Mouse (Mus musculus) heart, embryonic 14.5 days (tissue): Measurements from ENCODE around the gene Gm49486. TPM values are rescaled to one million over a fixed set of nuclear protein-coding genes. Genes with fewer than 3 reads are reported as not detected.

Source experiments
- ATAC-seq: fragments of 200-750 bp; cut with Nextera tagmentation; 2 replicates; pipeline ENCODE4 v1.8.0; 2017; ENCODE audit warnings: low read depth, moderate TSS enrichment; ENCODE audit not compliant: insufficient number of reproducible peaks, insufficient read depth, low FRiP score
- H3K27ac ChIP-seq, 2 experiments: fragments of 200-500 bp in 1 of 2; fragments of 300-500 bp in 1 of 2; sonication (generic) in 1 of 2; replicated peaks in 1 of 2; 2 replicates each; pipeline ENCODE4 v1.5.1; 2012 to 2014; ENCODE audit warnings: low read depth in 2 of 2, low read length in 2 of 2, control low read depth in 1 of 2, mild to moderate bottlenecking in 1 of 2, mixed read lengths in 1 of 2; ENCODE audit not compliant: control insufficient read depth in 1 of 2, insufficient read depth in 1 of 2
- H3K27me3 ChIP-seq: fragments of 300-500 bp; sonication (generic); 2 replicates; pipeline ENCODE4 v1.6.1; 2014; ENCODE audit warnings: mild to moderate bottlenecking, low read length, control low read depth; ENCODE audit not compliant: control insufficient read depth, insufficient read depth
- H3K36me3 ChIP-seq: fragments of 300-500 bp; sonication (generic); 2 replicates; pipeline ENCODE4 v1.6.1; 2014; ENCODE audit warnings: mild to moderate bottlenecking, control low read depth, low read length, mixed read lengths; ENCODE audit not compliant: control insufficient read depth, insufficient read depth
- H3K4me1 ChIP-seq, 2 experiments: fragments of 200-500 bp in 1 of 2; fragments of 300-500 bp in 1 of 2; sonication (generic) in 1 of 2; 2 replicates each; pipeline ENCODE4 v1.6.1; 2012 to 2014; ENCODE audit warnings: low read length in 2 of 2, control low read depth in 1 of 2, mixed read lengths in 1 of 2; ENCODE audit not compliant: control insufficient read depth in 2 of 2, insufficient read depth in 2 of 2
- H3K4me2 ChIP-seq: fragments of 300-500 bp; sonication (generic); 2 replicates; pipeline ENCODE4 v1.6.1; 2014; ENCODE audit warnings: mild to moderate bottlenecking, low read length
- H3K4me3 ChIP-seq, 2 experiments: fragments of 200-500 bp in 1 of 2; fragments of 300-500 bp in 1 of 2; sonication (generic) in 1 of 2; 2 replicates each; pipeline ENCODE4 v1.5.1; 2012 to 2014; ENCODE audit warnings: low read length in 2 of 2, mild to moderate bottlenecking in 2 of 2, control low read depth in 1 of 2, low read depth in 1 of 2, moderate library complexity in 1 of 2; ENCODE audit not compliant: control insufficient read depth in 1 of 2, insufficient read depth in 1 of 2
- H3K9ac ChIP-seq: fragments of 300-500 bp; sonication (generic); 2 replicates; pipeline ENCODE4 v1.6.1; 2014; ENCODE audit warnings: mild to moderate bottlenecking, low read length
- H3K9me3 ChIP-seq: fragments of 300-500 bp; sonication (generic); 2 replicates; pipeline ENCODE4 v1.6.1; 2016; ENCODE audit warnings: low read length, control low read depth; ENCODE audit not compliant: control insufficient read depth
- WGBS: fragments of 180-500 bp; shearing (Covaris S2); extraction: QIAGEN DNeasy Blood & Tissue Kit; methylation state at CpG from one replicate; pipeline ENCODE4 v1.1.7; 2014; 5-methylcytosine and 5-hydroxymethylcytosine counted together
- polyA plus RNA-seq: library from polyadenylated mRNA; unstranded; fragments of >200 nt; fragmentation: Nextera tagmentation; extraction: Ambion mirVana; gene quantifications from 2 replicates; pipeline ENCODE4 v1.2.1, GENCODE M21; 2014

Gene Gm49486
- polyA plus RNA-seq, 1 experiment from 2014 or later: 0.63 TPM

DNA sequence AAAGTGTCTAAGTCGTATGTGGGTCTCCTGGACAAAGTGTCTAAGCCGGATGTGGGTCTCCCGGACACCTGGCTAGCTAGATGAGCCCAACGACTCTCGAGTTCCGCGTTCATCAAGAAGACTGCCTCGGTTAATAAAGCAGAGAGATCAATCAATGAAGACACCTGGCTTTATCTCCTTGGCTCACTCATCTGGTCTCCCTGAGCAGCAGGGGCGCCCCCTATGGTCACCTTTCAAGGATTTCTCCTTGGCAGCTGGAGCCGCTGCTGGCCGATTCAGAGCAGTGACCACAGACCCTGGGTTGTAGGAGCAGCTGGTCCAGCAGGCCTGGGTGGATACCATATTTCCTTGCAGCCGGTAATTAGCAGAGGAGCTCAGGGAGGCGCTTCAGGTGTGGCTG lies 33.2 kb downstream of the Gm49486 start:
- ATAC-seq: no peak
- Histone ChIP-seq H3K27me3 (peaks cover 42% of the 10 kb centered on the region), H3K9ac (no peak overlapping the region; the same call in 1 of the 2 replicates), H3K9me3 (no peaks in the 10 kb centered on the region), H3K4me2 (peak overlapping the region; percentile 98), H3K4me3 (peak overlapping the region in 1 of 2 experiments; percentile 62; a peak in 1 of 4 replicates), H3K27ac (no peak overlapping the region; a peak in 1 of 4 replicates), H3K4me1 (peaks cover 8% of the 10 kb centered on the region in 2 experiments; a peak in 3 of 4 replicates), H3K36me3 (no peaks in the 10 kb centered on the region)
- WGBS: 23% methylated on average over 13 of the region's 13 CpGs

DNA sequence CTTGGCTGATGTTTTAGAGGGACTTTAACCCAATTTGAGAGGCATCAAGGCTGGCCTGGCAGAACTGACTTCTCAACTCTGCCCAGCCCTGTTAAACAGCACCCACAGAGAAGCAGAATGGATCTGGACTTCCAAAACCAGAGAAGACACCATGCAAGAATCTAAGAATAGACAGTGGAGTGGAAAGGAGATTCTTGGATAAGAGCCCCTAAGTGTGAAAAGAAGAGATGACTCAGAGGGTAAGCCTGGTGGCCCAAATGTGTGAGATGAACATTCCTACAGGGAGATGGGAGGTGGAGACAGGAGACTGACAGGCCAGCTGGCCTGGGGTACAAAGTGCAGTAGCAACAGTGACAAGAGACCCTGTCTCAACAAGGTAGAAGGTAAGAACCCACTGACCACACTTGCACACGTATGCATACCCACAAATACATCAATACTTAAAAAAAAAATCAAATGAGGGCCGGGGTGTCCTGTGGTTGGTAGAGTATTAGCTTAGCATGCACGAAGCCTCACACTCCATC lies 33.7 kb downstream of the Gm49486 start:
- 87% methylated on average over 3 of the region's 3 CpGs for WGBS
- no peak overlapping the region; a peak in 1 of 4 replicates for H3K27ac ChIP-seq

DNA sequence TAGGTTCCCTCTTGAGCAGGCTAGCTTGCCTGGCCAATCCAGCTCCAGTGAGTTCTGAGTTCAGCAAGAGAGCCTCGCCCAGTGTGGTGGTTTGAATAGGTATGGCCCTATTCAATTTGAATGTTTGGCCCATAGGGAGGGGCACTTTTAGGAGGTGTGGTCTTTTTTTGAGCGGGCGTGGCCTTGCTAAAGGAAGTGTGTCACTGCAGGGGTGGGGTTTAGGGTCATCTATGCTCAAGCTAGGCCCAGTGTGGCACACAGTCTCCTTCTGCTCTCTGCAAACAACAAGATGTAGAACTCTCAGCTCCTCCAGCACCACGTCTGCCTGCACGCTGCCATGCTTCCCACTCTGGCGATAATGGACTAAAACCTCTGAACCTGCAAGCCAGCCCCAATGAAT lies 34.5 kb downstream of the Gm49486 start:
- H3K4me3 ChIP-seq: no peak overlapping the region
- peaks cover 8% of the 10 kb centered on the region in 2 experiments; a peak in 3 of 4 replicates for H3K4me1 ChIP-seq
- ATAC-seq: no peak
- H3K9me3 ChIP-seq: no peaks in the 10 kb centered on the region
- 88% methylated on average over 6 of the region's 6 CpGs for WGBS
- H3K27ac ChIP-seq: no peak overlapping the region
- H3K9ac ChIP-seq: no peak overlapping the region
- no peak overlapping the region for H3K4me2 ChIP-seq
- no peaks in the 10 kb centered on the region for H3K36me3 ChIP-seq
- H3K27me3 ChIP-seq: peaks cover 47% of the 10 kb centered on the region

More for the DNA sequence above, 33.7 kb downstream of the Gm49486 start:
- peaks cover 47% of the 10 kb centered on the region for H3K27me3 ChIP-seq
- no peaks in the 10 kb centered on the region for H3K9me3 ChIP-seq
- no peak overlapping the region for H3K4me3 ChIP-seq
- H3K4me2 ChIP-seq: peak overlapping the region; percentile 98; the same call in 1 of the 2 replicates
- peaks cover 8% of the 10 kb centered on the region in 2 experiments; a peak in 3 of 4 replicates for H3K4me1 ChIP-seq
- no peak for ATAC-seq
- H3K9ac ChIP-seq: no peak overlapping the region; the same call in 1 of the 2 replicates
- no peaks in the 10 kb centered on the region for H3K36me3 ChIP-seq

- no peak overlapping the region for H3K27ac ChIP-seq
- H3K27me3 ChIP-seq: peaks cover 38% of the 10 kb centered on the region
- peaks cover 8 to 9% of the 10 kb centered on the region in 2 experiments; a peak in 3 of 4 replicates for H3K4me1 ChIP-seq
- no peaks in the 10 kb centered on the region for H3K36me3 ChIP-seq
- H3K4me3 ChIP-seq: no peak overlapping the region
- no peak for ATAC-seq
- H3K4me2 ChIP-seq: no peak overlapping the region
- WGBS: 75% methylated on average over 4 of the region's 4 CpGs
- no peaks in the 10 kb centered on the region for H3K9me3 ChIP-seq
- no peak overlapping the region for H3K9ac ChIP-seq
Observed at GRCm38 (mm10) chr15:79265384-79265783, 36.2 kb downstream of the Gm49486 start.

DNA sequence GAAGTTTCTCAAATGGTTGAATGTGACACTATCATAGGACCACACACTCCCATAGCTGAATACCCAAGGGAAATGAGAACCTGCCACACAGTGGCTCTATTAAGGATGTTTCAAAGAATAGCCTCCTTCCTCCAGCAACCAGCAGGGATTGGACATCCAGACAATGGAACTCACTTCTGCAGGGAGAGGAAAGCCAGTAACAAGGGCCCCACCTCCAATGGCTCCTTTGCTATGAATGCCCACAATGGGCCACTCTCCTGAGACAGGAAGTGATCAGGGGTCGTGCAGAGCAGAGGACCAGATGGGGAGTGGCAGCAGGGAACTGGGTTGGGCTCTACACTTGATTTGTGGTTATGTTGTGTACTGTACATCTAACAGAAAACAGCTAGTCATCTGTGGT lies 39.3 kb downstream of the Gm49486 start:
- Histone ChIP-seq H3K27me3 (peaks cover 18% of the 10 kb centered on the region), H3K27ac (no peak overlapping the region), H3K9me3 (no peaks in the 10 kb centered on the region), H3K36me3 (no peaks in the 10 kb centered on the region), H3K4me3 (no peak overlapping the region), H3K9ac (no peak overlapping the region), H3K4me1 (peaks cover 4 to 7% of the 10 kb centered on the region in 2 experiments; a peak in 2 of 4 replicates), H3K4me2 (no peak overlapping the region)
- ATAC-seq: no peak
- 38% methylated on average over 1 of the region's 1 CpGs for WGBS

- peak overlapping the region; percentile 72 for H3K4me2 ChIP-seq
- ATAC-seq: peak; percentile 32; the same call in 1 of the 2 replicates
- peaks cover 14% of the 10 kb centered on the region for H3K27me3 ChIP-seq
- H3K36me3 ChIP-seq: no peaks in the 10 kb centered on the region
- peaks cover 4 to 7% of the 10 kb centered on the region in 2 experiments; a peak in 2 of 4 replicates for H3K4me1 ChIP-seq
- peak overlapping the region; percentile 36 to 40 for H3K4me3 ChIP-seq
- WGBS: 4% methylated on average over 33 of the region's 33 CpGs
- 0 out of 4 replicates have a peak overlapping the region, but pooled peaks of 1 of the 2 experiments have one; percentile 6 for H3K27ac ChIP-seq
- H3K9ac ChIP-seq: peak overlapping the region; percentile 55
- H3K9me3 ChIP-seq: no peaks in the 10 kb centered on the region
Observed at GRCm38 (mm10) chr15:79270317-79271123, 41.3 kb downstream of the Gm49486 start.

DNA sequence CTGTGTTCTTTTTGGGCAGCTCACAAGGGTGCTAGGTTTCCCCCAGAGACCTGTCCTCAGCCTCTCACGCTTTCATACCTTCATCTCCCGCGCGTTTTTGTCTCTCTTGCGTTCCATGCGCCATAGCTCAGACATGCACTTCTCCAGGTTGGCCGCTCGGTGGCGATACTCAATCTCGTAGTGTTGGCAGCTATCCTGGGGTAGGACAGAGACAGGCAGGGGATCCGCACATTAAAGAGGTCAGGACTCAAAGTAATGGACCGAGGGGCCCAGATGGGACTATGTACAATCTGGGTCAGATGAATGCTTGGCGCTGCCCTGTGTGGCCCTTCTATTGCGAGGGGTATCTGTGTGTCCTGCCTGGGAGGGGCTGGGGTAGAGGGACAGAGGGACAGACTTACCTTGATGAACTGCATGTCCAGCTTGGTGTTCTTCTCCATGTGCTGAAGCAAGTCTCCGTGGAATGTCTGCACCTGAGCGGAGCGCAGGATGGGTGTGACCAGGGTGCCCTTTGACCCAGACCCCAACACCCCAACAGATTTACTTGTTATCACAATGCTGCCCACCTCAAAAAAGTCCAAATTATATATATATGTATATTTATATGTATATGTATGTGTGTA lies 42.0 kb downstream of the Gm49486 start:
- ATAC-seq: no peak

More for the DNA sequence above, 42.0 kb downstream of the Gm49486 start:
- Histone ChIP-seq H3K4me1 (peaks cover 4 to 7% of the 10 kb centered on the region in 2 experiments; a peak in 2 of 4 replicates), H3K36me3 (no peaks in the 10 kb centered on the region), H3K27me3 (peaks cover 11% of the 10 kb centered on the region), H3K4me3 (peak overlapping the region; percentile 12 to 36; a peak in 3 of 4 replicates), H3K4me2 (peak overlapping the region; percentile 72), H3K9ac (peak overlapping the region; percentile 55; the same call in 1 of the 2 replicates), H3K27ac (no peak overlapping the region), H3K9me3 (no peaks in the 10 kb centered on the region)
- 18% methylated on average over 17 of the region's 17 CpGs for WGBS
